Mouse (Mus musculus): ENCODE data around the gene Zkscan6.

Zkscan6 gene

DNA sequence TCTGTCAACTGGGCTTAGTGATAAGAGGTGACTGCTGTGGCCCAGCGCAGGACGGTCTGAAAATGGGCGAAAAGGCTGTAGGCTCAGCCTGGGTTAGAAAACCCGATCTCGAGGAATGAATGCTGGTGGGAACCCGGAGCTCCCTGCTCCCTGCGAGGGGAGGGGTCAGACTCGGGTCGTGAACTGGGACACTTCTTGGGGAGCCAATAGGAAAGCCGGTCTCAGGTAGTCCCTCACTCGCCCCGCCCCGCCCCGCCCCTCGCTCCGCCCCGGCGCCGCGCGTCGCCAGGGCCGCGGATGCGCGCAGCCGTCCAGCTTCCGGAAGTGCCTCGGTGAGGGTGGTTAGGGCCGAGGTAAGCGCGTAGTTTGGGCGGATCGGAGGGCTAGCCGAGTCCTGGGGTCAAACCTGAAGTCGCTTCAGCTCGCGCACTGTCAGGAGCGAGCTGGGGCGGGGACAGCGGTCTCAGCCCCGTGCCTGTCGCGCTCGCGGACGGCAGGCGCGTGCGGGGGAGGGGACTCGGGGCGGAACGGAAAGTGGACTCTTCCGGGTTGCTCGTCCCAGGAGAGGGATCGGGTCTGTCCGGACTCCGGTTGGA, at the start of gene Zkscan6:
TSS of gene Zkscan6 (plus strand) at position 267 of the 596 bp plus-strand sequence.
- CTCF ChIA-PET: interaction anchor here (0.6 to 1.5 kb wide), 2 partner anchors 18 to 19 kb away, joined by 4 to 9 read pairs; partner anchors contain the start of gene Map2k4

DNA sequence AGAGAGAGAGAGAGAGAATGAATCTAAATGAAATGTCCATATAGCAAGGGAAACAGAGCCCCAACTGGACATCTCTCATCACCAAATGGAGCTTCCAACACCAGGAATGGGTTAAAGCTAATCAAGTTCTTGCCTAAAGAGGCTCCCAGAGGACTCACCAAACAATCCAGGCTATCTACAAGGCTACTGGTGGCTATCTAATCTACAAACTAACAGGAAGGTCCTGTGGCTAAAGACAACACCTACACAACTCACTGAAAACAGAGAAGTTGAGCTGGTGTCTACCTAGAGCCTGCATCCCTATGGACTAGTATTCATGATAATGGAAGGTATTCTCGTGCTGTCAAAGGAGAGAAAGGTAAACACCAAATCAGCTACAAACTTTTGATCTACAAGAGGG, 47.6 kb upstream of the Zkscan6 start:
- CTCF ChIA-PET: no interaction called here

DNA sequence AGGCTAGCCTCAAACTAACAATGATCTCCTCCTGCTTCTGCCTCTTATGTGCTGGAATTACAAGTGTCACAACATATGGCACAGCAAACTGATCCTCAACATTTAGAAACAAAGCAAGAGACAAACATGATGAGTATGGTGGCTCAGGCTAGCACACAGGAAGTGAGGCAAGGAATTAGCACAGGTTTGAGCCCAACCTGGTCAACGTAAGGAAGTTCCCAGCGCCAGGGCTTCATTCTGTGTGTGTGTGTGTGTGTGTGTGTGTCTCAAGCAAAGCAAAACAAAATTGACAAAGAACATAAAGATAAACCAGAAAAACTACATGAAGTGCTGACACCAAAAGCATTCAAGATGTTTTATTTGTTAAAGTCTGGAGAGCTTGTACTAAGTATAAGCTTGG, 46.1 kb upstream of the Zkscan6 start:
- CTCF ChIA-PET: no interaction called here

DNA sequence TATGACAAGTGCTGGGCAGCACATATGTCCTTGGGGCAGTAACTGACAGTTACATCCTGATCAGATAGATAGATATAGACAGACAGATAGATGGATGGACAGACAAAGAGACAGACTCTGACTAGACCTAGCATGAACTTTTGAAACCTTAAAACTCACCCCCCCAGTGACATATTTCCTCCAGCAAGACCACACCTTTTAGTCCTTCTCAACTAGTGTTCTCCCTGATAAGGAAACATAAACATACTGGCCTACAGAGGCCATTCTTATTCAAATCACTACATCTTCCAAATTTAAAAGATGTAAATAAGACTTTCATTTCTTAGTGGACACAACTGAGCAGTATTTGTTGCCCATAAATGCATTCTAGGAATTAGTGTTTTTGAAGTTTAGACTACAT, 38.5 kb upstream of the Zkscan6 start:
- CTCF ChIA-PET: no interaction called here

DNA sequence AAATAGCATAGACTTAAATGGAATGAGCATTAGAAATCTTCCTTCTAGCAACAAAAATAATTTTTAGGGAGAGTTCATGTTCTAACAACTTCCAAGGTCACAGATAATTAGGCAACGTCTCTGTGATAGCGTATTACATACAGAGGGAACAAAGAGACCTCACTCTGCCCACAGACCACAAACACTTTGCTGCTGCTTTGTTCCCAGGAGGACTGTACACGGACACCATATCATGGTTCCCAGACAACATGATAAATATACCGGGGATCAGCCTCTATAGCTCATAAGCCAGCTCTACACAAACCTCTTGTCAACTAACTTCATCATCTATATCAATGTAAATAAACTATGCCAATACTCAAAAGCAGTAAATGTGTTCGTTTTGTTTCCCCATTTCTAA, 37.0 kb upstream of the Zkscan6 start:
- CTCF ChIA-PET: no interaction called here

DNA sequence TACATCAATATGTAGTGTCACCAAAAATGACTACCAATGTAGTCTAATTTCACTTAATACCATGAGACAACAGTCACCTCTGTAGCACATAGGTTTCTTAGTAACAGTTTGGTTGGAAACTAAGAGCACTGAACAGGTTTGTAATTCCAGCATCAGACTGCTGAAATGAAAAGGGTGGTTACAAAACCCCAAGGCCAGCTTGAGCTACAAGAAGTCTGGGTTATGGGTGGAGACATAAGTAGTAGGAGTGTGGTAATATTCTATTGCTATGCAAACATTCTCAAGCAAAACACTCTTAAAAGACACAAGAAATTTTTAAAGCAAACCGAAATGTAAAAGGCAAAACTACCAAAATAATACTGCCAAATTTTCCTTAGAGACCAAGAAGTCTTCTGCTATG, 35.4 kb upstream of the Zkscan6 start:
- CTCF ChIA-PET: no interaction called here

DNA sequence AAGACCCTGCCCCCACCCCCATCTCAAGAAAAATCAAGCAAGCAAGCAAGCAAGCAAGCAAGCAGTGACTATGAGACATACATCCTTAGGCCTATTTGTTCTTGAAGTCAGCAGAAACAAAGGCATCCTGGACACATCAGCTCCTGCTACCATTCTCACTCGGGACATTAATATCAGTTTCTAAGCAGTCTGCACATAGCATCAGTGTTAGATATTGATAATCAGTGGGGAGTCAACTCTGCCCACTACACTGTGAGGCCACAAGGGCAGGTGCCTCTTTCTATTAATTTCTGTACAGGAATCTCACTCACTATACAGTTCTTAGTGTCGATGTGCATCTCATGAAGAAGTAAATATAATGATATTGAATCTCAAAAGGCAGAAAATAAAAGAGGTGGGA, 33.4 kb upstream of the Zkscan6 start:
- CTCF ChIA-PET: no interaction called here

DNA sequence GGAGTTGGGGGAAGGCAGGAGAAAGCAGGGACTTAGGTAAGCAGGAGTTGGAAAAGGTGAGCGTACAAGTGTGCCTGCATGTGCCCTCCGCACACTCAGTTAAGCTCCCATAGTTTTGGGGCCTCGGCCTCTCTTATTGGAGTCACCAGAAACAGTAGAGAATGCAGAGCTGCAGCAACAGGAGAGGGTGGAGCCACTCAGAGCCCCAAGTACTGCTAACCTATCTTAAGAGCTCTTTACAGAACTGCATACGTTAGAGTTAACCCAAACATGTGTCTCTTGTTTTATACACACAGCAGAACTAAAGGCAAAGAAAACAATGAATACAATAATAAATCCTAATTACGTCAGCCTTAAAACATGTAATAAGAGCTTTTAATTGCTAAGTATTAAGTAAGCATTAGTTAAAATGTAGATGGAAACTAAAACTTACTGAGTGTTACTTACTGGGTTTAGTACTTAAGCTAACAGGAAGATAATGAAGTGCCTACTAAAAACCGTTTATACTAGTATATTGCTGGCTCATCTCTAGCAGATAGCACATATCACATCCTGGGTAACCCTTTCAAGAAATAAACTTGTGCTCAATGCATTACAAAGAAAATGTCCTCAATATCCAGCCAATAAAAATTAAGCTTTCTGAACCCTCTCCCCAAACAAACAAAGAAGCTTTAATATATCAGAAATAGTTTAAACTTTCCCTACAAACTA, 32.9 kb upstream of the Zkscan6 start:
- CTCF ChIA-PET: no interaction called here

DNA sequence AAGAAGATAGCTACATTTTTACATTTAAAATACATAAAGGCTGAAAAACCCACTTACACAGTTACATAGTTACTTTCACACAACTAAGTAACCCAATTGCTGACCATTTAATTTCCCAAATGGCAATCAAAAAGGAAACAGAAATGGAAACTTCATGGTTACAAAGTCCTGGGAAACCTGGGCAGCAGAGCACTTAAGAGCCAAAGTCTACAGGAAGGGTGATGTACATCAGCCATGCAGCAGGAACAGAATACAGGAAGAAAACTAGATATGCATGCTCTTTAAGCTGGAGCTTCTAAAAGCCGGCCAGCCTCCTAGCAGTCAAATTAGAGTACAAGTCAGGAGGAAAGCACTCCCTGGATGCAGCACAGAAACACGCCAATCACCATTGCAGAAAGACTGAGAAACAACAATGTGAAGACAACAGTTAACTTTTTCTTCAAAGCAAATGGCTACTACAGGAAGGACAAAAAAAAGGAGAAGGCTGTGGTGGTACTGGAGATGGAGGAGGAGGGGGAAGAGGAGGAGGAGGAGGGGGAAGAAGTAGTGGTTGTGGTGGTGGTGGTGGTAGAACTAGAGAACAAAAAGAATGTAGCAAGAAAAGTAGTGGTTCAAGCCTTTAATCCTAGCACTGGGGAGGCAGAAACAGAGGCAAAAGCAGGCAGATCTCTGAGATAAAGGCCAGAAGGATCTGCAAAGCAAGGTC, 29.9 kb upstream of the Zkscan6 start:
- CTCF ChIA-PET: interaction anchor here (0.7 kb wide), 1 partner anchor 16 kb away, joined by 5 read pairs; no protein-coding TSS in a partner anchor

DNA sequence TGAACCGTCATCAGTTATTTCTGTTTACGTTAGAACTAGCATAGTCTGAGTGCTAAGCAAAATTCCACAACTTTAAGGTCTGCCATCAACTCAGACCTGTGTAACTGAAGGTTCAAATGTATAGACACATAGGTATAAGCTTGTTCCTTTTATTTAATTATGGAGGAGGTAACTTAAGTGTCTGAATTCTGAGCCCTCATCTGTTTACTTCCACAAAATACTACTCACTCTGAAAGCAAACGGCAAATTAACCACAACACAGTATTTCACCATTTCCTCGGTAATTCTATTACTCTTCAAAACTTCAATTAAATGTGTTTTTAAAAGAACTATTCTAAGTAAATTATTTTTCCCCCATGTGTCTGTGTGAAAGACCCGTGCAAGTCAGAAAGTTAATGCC, 29.2 kb upstream of the Zkscan6 start:
- CTCF ChIA-PET: no interaction called here

DNA sequence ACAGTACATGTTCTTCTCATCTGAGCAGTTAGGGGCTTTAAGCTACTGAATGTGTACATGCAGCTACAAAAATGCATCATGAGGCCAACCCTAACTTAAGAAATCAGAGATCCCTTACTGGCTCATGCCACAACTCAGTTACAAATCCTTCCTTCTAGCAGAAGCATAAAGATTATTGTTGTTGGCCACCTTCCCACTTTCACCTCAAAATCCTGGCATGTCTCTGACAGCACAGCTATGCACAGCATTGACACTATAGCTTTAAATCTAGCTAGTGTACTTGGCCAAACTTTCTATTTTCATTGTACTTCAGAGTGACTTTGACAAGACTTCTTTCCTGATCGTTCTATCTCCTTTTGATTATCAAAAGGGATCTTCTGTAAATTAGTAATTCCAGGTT, 27.9 kb upstream of the Zkscan6 start:
- CTCF ChIA-PET: no interaction called here

DNA sequence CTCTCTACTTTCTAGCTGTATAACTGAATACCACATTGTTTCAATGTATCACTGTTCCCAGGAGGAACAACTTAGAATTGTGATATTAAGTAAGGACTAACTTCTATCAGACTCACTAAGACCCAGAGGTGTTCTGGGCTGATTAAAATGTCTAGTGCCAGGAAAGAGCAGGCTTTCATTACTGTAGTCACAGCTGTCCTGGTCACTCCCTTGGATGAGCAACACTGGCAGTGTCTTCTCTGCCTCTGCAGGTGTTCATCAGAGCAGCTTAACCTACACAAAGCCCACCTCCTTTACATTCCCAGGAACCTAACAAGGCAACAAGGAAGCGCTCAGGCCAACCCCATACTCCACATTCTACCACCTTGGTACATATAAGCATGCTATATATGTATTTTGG, 27.4 kb upstream of the Zkscan6 start:
- CTCF ChIA-PET: no interaction called here

DNA sequence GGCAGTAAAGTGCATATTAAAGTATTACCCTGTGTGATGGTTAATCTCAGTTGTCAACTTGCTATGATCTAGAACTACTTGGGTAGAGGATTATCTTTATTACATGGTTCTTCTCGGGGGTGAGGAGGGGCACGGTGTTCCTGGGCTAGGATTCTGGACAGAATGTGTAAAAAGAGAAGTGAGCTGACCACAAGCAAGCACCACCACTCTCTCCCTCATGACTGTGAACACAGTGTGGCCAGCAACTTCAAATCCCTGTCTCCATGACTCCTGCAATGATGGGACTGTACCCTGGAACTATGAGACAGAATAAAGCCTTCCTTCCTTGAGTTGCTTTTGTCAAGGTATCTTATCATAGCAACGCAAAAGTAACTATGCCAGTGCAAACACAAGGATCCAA, 25.4 kb upstream of the Zkscan6 start:
- CTCF ChIA-PET: no interaction called here

DNA sequence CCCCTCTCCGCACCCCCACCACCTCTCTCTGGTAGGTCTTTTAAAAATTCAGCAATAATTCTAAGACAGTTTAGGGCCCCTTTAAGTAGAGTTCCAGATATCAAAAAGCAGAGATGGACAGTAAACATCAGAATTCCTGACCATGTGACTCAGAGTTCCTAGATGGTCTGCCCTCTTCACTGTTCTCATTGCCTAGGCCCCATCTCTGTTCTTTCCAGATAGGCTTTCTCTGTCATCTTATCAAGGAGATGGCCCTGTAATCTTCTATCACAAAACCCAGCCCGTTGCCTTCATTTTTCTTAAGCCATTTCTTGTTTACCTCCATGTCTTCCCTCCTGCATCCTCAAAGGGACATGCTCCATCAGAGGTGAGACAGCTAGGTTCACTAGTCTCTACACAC, 20.8 kb upstream of the Zkscan6 start:
- CTCF ChIA-PET: interaction anchor here (0.6 kb wide), 1 partner anchor 20 kb away, joined by 3 read pairs; no protein-coding TSS in a partner anchor

DNA sequence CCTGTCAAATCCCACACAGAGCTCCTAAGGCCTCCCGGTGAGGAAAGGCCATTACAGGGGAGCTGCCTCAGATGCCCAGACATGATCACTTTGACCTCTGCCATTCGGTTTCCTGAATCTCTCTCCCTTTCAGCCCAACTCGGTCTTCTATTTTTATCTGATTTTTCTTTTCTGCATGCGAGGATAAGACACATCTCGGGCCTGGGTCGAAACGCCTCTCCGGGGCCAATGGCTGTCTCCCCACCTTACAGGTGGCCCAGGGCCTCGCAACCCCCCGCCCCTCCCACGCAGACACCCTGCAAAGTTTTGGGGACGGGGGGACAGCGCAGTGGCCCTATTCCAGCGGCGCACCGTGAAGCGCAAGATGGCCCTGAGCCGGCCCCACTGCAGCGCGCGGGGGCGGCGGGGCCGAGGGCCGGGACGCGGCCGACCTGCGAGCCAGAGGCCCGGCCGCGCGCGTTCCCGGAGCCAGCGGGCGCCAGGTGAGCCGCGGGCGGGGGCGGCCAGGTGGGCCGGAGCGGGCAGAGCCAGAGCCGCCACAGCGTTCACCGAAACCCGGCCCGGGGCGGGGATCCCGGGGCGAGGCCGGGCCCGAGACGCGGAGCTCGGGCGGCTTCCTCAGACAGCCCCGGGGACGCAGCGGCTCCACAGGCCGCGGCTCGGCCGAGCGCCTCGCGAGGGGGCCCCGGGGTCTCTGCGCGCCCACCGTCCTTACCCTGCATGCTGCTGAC, 19.4 kb upstream of the Zkscan6 start:
- CTCF ChIA-PET: interaction anchor here (1.4 kb wide), 1 partner anchor 20 kb away, joined by 4 read pairs; the partner anchor contains the start of gene Zkscan6

DNA sequence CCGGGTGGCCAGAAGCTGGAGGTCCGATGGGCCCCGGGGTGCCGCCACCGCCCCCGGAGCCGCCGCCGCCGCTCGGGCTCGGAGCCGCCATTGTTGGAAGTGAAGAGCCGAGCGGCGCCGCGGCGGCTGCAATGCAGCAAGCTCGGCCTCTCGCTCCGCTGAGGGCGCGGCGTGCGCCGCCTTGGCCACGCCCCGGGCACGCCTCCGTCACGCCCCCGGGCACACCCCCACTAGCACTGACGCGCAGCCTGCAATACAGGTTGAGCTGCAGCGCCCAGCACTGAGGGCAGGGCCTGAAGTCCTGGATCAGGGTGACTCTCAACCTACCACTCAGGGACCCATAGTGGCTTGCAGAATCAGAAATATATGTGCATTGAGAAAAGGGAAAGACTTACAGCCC, 18.8 kb upstream of the Zkscan6 start, which contains the start of gene Map2k4:
TSS of gene Map2k4 (minus strand) at position 144 of the 400 bp plus-strand sequence.
- CTCF ChIA-PET: interaction anchor here (1.4 kb wide), 1 partner anchor 19 kb away, joined by 4 read pairs; the partner anchor contains the start of gene Zkscan6

DNA sequence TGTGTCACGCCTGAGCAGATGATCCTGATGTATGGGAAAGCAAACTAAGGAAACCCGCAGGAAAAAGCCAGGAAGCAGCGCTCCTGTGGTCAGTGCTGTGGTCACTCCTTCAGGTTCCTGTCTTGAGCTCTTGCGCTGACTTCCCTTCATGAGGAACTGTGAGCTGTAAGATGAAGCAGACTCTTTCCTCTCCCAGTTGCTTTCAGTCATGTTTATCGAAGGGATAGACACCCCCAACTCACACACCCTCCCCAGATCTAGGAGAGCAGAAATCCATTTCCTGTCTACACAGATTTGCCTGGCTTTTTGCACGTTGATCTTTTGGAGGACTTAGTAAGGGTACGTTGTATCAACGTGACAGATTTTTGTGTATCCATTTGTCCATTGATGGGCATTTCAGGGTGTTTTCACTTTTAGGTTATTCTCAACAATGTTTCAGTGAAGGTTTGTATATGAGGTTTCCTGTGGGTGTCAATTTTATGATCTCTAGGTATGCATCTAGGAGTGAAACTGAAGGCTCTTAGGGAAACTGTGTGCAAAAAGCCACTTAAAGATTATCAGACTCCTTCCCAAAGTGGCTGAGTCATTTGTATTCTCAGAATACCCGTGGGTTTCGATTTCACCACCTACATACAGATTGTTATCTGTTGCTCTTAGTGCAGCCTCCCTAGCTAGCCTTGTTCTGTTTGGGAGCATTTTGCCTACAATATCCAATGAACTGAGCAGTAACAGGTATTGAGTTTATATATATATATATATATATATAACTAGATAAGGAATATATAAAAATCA, 12.4 kb upstream of the Zkscan6 start:
- CTCF ChIA-PET: no interaction called here

DNA sequence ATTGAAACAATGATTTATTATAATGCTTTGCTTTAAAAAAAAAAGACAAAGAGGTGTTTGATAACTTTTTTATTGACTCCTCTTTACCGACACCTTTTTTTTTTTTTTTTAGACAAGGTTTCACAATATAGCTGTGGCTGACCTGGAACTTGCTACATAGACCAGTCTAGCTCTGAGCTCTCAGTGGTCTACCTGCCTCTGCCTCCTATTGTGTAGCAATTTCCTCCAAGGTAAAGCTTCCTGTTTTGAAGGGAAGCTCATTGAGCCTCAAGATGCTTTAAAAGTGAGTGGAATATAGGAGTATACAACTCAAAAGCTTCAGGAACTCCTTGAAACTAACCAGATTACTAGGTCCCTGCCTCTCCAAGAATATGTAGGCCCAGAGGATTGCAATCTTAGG, 11.1 kb upstream of the Zkscan6 start:
- CTCF ChIA-PET: interaction anchor here (0.7 to 0.9 kb wide), 2 partner anchors 9 kb away, joined by 3 to 4 read pairs; no protein-coding TSS in a partner anchor

DNA sequence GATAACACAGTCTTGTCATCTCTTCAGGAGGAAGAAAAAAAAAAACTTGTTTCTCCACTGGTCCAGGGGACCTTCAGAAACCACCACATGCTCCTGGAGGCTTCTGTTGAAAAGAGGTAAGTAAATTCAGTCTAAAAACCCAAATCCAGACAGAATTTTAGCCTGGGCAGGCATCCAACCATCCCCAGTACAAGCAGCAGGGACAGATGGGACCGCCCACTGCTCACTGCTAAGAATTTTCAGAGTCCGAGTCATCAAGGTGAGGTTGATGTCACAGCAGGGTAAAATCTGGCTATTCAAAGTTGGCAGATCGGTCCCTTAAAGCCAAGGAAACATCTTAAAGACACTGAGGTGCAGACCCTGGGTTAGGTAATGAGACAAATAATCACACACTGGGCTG, 5.1 kb upstream of the Zkscan6 start:
- CTCF ChIA-PET: no interaction called here

DNA sequence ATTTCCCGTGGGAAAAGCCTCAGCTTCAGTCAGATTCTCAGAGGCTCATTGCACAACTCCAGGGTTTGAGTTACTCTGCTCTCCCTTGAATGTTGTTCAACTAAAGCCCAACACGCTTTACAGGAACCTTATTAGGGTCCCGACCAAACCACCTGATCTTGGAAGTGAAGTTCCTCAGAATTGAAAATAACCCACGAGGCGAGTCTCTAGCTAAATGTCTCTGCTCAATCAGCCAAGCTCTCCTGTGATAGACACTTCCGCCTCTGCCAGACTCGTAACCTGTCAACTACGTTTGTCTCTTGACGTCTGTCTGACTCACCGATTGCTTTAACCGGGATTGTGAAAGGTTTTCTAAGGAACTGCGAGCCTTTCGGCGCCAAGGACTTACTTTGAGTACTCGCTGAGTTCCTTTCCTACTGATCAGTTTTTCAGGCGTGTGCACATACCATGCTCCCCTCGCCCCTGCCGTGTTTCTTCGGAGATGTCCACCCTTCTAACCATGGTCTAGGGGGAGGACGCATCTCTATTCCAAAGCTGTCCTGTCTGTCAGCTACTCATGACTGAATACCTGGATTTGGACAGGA, 562 bp upstream of the Zkscan6 start:
- CTCF ChIA-PET: interaction anchor here (0.7 to 1.5 kb wide), 2 partner anchors 18 to 21 kb away, joined by 3 to 4 read pairs; partner anchors contain the start of gene Map2k4

DNA sequence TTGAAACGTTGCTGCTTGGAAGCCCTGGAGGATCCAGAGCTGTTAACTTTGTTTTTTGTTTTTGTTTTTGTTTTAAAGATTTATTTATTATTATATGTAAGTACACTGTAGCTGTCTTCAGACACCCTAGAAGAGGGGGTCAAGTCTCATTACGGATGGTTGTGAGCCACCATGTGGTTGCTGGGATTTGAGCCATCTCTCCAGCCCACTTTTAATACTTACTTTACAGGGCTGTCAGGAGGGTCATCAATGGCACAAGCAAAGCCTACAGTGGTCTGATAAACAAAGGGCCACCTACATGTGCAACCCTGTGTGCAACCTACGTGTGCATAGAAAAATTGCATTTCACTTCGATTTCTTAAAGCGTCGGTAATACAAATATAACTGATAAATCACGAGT, 626 bp downstream of the Zkscan6 start:
- CTCF ChIA-PET: interaction anchor here (0.6 to 1.5 kb wide), 2 partner anchors 18 to 19 kb away, joined by 4 to 9 read pairs; partner anchors contain the start of gene Map2k4
